Mouse (Mus musculus): ENCODE data around the gene A430089I19Rik. TPM values are rescaled to one million over a fixed set of nuclear protein-coding genes. Genes with fewer than 3 reads are reported as not detected.
"Not testable (repeated sequence)": the region's sequence is repeated elsewhere in the genome, so short reads cannot be mapped to it uniquely, and the experiment has no call there.

A430089I19Rik gene
- polyA plus RNA-seq (2014; fragmentation: Nextera tagmentation; extraction: Ambion mirVana): not detected in 2 replicates

DNA sequence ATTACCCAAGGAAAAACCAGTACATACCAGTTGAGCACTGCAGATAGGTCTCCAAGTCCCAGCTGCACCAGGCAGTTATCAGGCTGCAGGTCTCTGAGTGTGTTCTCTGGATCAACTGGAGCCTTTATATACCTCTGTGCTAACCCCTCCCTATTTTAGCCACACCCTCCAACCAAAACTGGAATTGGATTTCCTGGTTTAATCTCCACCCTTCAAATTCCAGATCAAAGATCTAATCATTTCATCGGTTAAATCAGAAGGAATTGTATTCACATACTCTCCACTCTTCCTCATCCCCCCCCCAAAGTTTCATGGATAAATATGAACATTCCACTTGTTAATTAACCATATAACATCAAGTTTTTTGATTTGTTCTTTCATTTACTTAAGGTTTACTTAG lies at the start of gene A430089I19Rik:
TSS of gene A430089I19Rik (minus strand) at position 101 of the 400 bp plus-strand sequence.
- not testable (repeated sequence) for H3K4me2 ChIP-seq (replicated peaks; ENCODE audit: low read depth, low read length); H3K9ac ChIP-seq (ENCODE audit: low read depth, low read length); H3K9me3 ChIP-seq (ENCODE audit: control insufficient read depth, low read length); H3K27ac ChIP-seq (ENCODE audit: low read depth, low read length); H3K36me3 ChIP-seq (ENCODE audit: control insufficient read depth, insufficient read depth, low read length); H3K27me3 ChIP-seq (ENCODE audit: control insufficient read depth, insufficient read depth, low read length); H3K4me3 ChIP-seq (ENCODE audit: low read length); H3K4me1 ChIP-seq (ENCODE audit: control insufficient read depth, insufficient read depth, low read length); ATAC-seq (ENCODE audit: low FRiP score, low TSS enrichment)
- 89% methylated on average over 1 of the region's 1 CpGs for WGBS

GRCm38 (mm10) chr5:94339449-94339848 lies 32.9 kb upstream of the A430089I19Rik start, which contains the start of gene AA792892:
Gene AA792892 (plus strand): TSS chr5:94339749.
- not testable (repeated sequence) for H3K4me3 ChIP-seq (ENCODE audit: low read length); H3K4me1 ChIP-seq (ENCODE audit: control insufficient read depth, insufficient read depth, low read length); H3K4me2 ChIP-seq (replicated peaks; ENCODE audit: low read depth, low read length); ATAC-seq (ENCODE audit: low FRiP score, low TSS enrichment); H3K9ac ChIP-seq (ENCODE audit: low read depth, low read length); H3K27me3 ChIP-seq (ENCODE audit: control insufficient read depth, insufficient read depth, low read length); H3K27ac ChIP-seq (ENCODE audit: low read depth, low read length); H3K36me3 ChIP-seq (ENCODE audit: control insufficient read depth, insufficient read depth, low read length); H3K9me3 ChIP-seq (ENCODE audit: control insufficient read depth, low read length)
- no CpG with 5 or more reads among the region's 2 CpGs for WGBS

GRCm38 (mm10) chr5:94314135-94314534 lies 7.5 kb upstream of the A430089I19Rik start, which contains the start of gene Gm6502:
Gene Gm6502 (plus strand): TSS chr5:94314435.
- no CpG with 5 or more reads among the region's 2 CpGs for WGBS
- ATAC-seq (ENCODE audit: low FRiP score, low TSS enrichment); H3K4me1 ChIP-seq (ENCODE audit: control insufficient read depth, insufficient read depth, low read length); H3K9me3 ChIP-seq (ENCODE audit: control insufficient read depth, low read length); H3K4me2 ChIP-seq (replicated peaks; ENCODE audit: low read depth, low read length); H3K27ac ChIP-seq (ENCODE audit: low read depth, low read length); H3K36me3 ChIP-seq (ENCODE audit: control insufficient read depth, insufficient read depth, low read length); H3K4me3 ChIP-seq (ENCODE audit: low read length); H3K9ac ChIP-seq (ENCODE audit: low read depth, low read length); H3K27me3 ChIP-seq (ENCODE audit: control insufficient read depth, insufficient read depth, low read length): not testable (repeated sequence)

Other genes with a start within 250 kb of the A430089I19Rik start
- not detected in 2 replicates for gene BC061212, start 236.3 kb downstream of the A430089I19Rik start, polyA plus RNA-seq (2014; fragmentation: Nextera tagmentation; extraction: Ambion mirVana)
- gene Gm6351, start 230.4 kb downstream of the A430089I19Rik start, polyA plus RNA-seq (2014; fragmentation: Nextera tagmentation; extraction: Ambion mirVana): not detected in 2 replicates
- not detected in 2 replicates for gene Gm3106, start 88.8 kb downstream of the A430089I19Rik start, polyA plus RNA-seq (2014; fragmentation: Nextera tagmentation; extraction: Ambion mirVana)
- gene Gm6502, start 7.6 kb upstream of the A430089I19Rik start, polyA plus RNA-seq (2014; fragmentation: Nextera tagmentation; extraction: Ambion mirVana): not detected in 2 replicates
- not detected in 2 replicates for gene AA792892, start 33.0 kb upstream of the A430089I19Rik start, polyA plus RNA-seq (2014; fragmentation: Nextera tagmentation; extraction: Ambion mirVana)
- not detected in 2 replicates for gene Gm7682, start 139.0 kb upstream of the A430089I19Rik start, polyA plus RNA-seq (2014; fragmentation: Nextera tagmentation; extraction: Ambion mirVana)
- not detected in 2 replicates for gene Gm3139, start 219.5 kb upstream of the A430089I19Rik start, polyA plus RNA-seq (2014; fragmentation: Nextera tagmentation; extraction: Ambion mirVana)